Mouse (Mus musculus) urinary bladder, postnatal 10 days (tissue): ENCODE results near the gene Pias3.
"Not testable (repeated sequence)": the region's sequence is repeated elsewhere in the genome, so short reads cannot be mapped to it uniquely, and the experiment has no call there.

ENCODE experiments used
- DNase-seq: peaks from one replicate; pipeline ENCODE4 v3.0.0; 2022; ENCODE audit warnings: low spot score

Pias3 gene

GRCm38 (mm10) chr3:96696198-96696765, at the start of gene Pias3:
TSS of gene Pias3 (plus strand) at chr3:96696384.
- DNase-seq, result peak; percentile 45

- DNase-seq, result no peak
These were observed 48.8 kb upstream of the Pias3 start for GRCm38 (mm10) chr3:96647365-96647764.

DNA sequence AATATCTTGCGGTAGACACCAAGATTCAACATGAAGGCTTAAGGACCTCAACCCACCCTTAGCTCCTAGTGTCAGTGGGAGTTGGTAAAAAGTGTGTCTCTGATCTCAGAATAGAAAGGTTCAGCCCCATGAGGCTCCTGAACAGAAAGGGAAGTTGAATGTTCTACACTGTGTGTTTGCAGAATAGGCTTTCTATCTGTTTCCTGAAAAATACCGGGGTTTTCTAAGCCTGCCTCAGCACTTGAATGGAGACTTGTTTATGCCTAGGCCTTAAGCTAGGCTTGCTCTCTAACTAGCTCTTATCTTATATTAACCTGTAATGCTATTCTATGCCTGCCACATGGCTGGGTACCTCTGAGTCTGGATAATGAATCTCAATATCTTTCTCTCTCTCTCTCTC, 35.3 kb upstream of the Pias3 start:
- no peak for DNase-seq

- DNase-seq, result no peak
These were observed 33.4 kb upstream of the Pias3 start for GRCm38 (mm10) chr3:96662731-96663316.

DNA sequence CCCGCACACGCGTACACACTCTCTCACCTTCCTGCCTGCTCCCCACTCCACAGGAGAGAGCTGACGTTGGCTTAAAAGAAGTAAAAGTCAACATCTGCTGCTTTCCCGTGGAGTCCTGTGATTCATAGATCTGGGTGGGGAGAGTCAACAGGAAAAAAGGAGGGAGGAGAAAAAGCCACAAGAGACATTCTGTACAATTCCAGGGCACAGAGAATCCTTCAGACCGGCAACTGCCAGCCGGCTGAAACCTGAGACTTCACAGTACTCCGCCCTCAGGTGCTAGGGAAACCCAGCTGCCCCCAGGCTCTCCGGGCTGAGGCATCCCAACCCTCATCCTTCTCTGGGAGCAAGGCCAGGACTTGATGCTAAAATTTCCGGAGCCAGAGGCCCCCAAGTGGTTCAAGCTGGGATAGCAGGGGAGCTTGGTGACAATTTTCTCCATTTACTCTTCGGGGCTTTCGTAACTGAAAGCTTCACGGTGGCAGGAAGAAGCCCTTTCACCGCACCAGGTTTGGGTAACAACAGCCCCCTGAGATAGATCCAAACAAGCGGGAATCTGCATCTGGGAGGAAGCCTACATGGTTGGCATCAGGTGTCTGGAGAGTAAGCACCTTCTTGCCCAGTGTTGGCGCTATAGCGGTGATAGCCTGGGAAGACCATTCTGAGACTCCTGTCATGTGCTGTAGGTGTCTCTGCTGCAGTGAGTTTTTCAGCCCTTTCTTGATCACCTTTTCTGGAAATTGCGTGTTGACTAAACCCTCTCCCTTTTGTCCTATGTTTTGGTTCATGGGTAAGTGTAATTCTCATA, 32.5 kb upstream of the Pias3 start:
- DNase-seq, result peak; percentile 39

DNA sequence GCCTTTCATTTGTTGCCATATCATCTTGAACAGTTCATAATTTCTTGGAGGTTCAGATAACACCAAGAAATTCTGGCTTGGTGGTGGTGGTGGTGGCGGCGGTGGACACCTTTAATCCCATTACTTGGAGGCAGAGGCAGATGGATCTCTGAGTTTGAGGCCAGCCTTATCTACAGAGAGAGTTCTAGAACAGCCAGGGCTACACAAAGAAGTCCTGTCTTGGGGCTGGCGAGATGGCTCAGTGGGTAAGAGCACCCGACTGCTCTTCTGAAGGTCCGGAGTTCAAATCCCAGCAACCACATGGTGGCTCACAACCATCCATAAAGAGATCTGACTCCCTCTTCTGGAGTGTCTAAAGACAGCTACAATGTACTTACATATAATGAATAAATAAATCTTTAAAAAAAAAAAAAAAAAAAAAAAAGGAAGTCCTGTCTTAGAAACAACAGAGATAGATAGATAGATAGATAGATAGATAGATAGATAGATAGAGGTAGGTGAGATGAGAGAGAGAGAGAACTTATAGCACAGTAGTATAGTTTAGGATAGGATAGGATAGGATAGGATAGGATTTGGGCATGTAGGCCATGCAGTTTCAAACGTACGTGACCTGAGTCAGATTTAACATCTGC, 30.3 kb upstream of the Pias3 start:
- not testable (repeated sequence) for DNase-seq

DNA sequence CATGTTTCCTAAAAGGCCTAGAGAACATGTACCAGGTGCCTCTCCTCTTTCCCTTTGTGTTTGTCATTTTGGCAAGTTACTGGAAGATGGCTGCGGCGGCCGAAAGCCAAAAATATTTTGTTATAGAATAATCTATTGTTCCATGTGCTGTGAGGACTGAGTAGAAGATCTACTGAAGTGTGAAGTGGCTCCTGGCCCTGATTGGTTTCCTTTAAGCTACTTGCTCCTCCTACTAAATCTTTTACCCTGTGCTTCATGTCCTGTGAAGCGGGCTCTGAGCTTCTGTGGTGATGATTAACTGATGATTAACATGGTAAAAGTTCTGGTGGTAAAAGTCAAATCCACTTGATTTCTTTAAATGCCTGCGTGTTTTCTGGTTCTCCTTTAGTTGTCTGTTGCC, 29.3 kb upstream of the Pias3 start:
- no peak for DNase-seq

- DNase-seq, result no peak
These were observed 28.9 kb upstream of the Pias3 start for GRCm38 (mm10) chr3:96667316-96667715.

- no peak for DNase-seq
These were observed 27.6 kb upstream of the Pias3 start for GRCm38 (mm10) chr3:96668424-96669067.

DNA sequence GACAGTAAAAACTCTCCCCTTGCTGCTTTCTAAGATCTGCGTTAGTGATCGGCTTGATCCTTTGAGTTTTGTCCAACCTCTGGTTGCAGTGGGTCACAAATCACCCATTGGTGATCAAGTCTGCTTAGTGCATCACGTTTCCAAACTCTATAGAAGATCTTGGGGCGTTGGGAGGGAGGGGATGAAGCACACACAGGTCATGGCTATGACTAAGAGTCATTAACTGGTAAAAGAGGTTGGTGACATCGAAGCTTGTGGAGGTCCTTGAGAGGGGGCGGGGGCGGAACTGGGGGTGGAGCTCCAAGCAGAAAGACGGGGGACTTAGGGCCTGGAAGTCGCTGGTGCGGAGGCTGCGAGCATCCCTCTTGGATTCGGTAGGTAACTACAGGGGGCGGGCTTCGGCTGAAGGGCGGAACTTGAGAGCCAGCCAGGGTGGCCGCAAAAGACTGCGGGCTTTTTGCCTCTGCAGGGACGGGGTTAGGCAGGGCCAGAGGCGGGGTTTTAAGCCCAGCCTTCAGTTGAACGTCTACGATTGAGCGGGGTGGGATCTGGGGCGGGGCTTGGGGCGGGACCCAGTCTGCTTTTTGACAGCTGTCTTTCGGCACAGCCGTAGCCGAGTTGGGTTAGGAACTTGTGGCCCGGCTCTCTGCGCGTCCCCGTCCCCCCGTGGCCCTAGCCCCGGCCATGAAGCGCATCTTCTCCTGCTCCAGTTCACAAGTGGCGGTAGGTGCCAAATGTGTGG, 26.3 kb upstream of the Pias3 start, which contains the start of gene Ankrd35:
Gene Ankrd35 (plus strand): TSS at position 405 of the 742 bp plus-strand sequence.
- no peak for DNase-seq

DNA sequence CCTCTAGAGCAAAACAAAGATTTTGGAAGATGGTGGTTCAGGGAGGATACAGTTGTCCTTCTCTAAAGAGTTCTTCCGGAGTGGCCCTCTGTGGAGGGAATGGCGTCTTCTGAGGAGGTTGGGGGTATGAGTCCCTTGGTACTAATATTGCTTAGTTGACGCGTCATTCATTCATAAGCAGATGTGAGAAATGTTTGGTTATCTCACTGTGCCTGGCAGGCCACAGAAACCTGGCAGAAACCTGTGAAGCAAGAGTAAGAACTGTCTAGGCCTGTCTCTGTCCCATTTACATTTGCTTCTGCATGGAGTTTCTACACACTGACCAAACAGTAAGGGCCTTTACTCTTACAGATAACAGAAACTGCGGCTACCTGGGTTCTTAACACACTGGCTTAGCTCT, 24.7 kb upstream of the Pias3 start:
- DNase-seq, result no peak

GRCm38 (mm10) chr3:96673514-96673913, 22.7 kb upstream of the Pias3 start:
- DNase-seq, result no peak

- DNase-seq, result no peak
These were observed 21.7 kb upstream of the Pias3 start for GRCm38 (mm10) chr3:96674442-96674841.

- no peak for DNase-seq
These were observed 21.0 kb upstream of the Pias3 start for GRCm38 (mm10) chr3:96675171-96675570.

DNA sequence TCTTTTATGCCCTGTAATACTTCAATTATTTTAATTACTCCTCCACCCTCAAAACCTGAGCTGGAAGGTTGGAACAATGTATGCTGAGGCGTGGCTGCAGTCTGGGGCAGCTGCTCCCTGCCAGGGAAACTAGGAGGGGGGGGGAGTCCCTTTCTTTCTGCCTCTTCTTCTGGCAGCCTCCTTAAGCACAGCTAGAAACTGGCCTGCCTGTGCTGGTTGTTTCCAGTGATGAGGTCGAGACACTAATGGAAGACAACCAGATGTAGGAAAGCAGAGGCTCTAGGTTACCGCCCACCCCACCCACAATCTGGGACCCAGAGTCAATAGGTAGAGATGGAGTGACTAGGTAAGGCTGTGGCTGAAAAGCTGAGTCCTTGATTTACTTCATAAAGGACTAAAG, 20.5 kb upstream of the Pias3 start:
- no peak for DNase-seq

- no peak for DNase-seq
These were observed 17.7 kb upstream of the Pias3 start for GRCm38 (mm10) chr3:96678456-96678855.

- no peak for DNase-seq
These were observed 17.0 kb upstream of the Pias3 start for GRCm38 (mm10) chr3:96679159-96679674.

GRCm38 (mm10) chr3:96680269-96680956, 15.8 kb upstream of the Pias3 start:
- DNase-seq, result no peak

DNA sequence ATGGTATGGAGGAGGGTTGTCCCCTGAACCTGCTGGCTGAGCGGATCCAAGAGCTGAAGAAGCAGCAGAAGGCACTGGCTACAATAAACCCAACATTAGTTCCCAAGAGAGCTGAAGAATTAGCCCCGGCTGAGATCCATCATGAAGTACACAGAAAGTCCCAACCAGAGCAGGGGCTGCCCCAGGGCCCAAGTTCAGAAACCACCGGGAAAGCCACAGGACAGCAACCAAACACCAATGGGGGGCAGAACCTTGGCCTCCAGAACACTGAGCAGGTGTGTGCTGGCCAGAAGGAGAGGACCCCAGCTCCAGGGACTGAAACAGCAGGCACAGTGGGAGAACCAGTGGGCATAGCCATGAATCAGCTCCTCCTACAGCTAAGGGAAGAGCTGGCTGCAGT, 12.7 kb upstream of the Pias3 start:
- no peak for DNase-seq

- DNase-seq, result no peak
These were observed 11.9 kb upstream of the Pias3 start for GRCm38 (mm10) chr3:96684151-96684821.
